Mouse (Mus musculus): ENCODE results near the gene Zfp628.

DNA sequence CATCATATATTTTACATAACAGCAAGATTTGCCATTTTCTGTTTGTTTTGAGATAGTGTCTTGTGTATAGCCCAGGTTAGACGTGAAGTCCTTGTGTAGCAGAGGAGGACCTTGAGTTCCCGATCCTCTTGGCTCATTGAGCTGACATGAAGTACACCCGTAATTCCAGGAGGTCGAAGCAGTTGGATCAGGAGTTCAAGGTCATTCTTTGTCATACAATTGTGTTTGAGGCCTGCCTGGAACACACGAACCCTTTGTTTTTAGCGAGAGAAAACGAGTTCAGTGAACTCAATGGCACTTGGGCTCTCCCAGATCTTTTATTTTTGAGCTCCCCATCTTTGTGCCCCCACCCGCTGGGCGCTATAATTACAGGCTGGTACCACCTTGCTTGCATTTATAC is 12.6 kb upstream of the Zfp628 start:
- TF ChIP-seq CTCF (IDR thresholded peaks at IDR 0.05; ENCODE audit: low read depth) (no peak), EP300 (IDR thresholded peaks at IDR 0.05; ENCODE audit: low read depth) (no peak)

Data from heart, postnatal 0 days (tissue).